Mouse (Mus musculus): ENCODE results near the gene Map2k7. TPM values are rescaled to one million over a fixed set of nuclear protein-coding genes. Genes with fewer than 3 reads are reported as not detected.
A peak's percentile ranks its signal among the peaks of the same experiment; 100 is the strongest.
"Not testable (repeated sequence)": the region's sequence is repeated elsewhere in the genome, so short reads cannot be mapped to it uniquely, and the experiment has no call there.

Gene Map2k7
- polyA plus RNA-seq, 1 experiment = 32.1 TPM

GRCm38 (mm10) chr8:4252934-4253841 is 14.6 kb downstream of the Map2k7 start, which contains the start of gene Snapc2:
Gene Snapc2 (plus strand): TSS chr8:4253080.
- H3K36me3 ChIP-seq (ENCODE audit: control insufficient read depth, insufficient read depth, low read length) = no peaks in the 10 kb centered on the region
- TF ChIP-seq POLR2A (IDR thresholded peaks at IDR 0.05; ENCODE audit: control insufficient read depth, low read depth, low read length) = peak; percentile 74
- no peak for TF ChIP-seq CTCF (IDR thresholded peaks at IDR 0.05; ENCODE audit: control insufficient read depth, insufficient read depth, insufficient replicate concordance, low read depth, low read length)
- peak within 1 kb of the TSS; percentile 84 for H3K27ac ChIP-seq (ENCODE audit: control insufficient read depth, insufficient read depth, low read depth, low read length)
- no peaks in the 10 kb centered on the region for H3K27me3 ChIP-seq (ENCODE audit: control insufficient read depth, insufficient read depth, low read length)
- peak within 1 kb of the TSS; percentile 91 for H3K4me3 ChIP-seq (ENCODE audit: control insufficient read depth, low read depth, low read length)
- peaks cover 20% of the 10 kb centered on the region for H3K4me1 ChIP-seq (ENCODE audit: control insufficient read depth, insufficient read depth, low read length)

GRCm38 (mm10) chr8:4254001-4254400 is 15.5 kb downstream of the Map2k7 start:
- H3K4me3 ChIP-seq (ENCODE audit: control insufficient read depth, low read depth, low read length) = no peak overlapping the region
- TF ChIP-seq POLR2A (IDR thresholded peaks at IDR 0.05; ENCODE audit: control insufficient read depth, low read depth, low read length) = no peak
- TF ChIP-seq CTCF (IDR thresholded peaks at IDR 0.05; ENCODE audit: control insufficient read depth, insufficient read depth, insufficient replicate concordance, low read depth, low read length) = peak; percentile 34; the same call in 1 of the 2 replicates
- H3K36me3 ChIP-seq (ENCODE audit: control insufficient read depth, insufficient read depth, low read length) = no peaks in the 10 kb centered on the region
- no peak overlapping the region for H3K27ac ChIP-seq (ENCODE audit: control insufficient read depth, insufficient read depth, low read depth, low read length)
- peaks cover 25% of the 10 kb centered on the region for H3K4me1 ChIP-seq (ENCODE audit: control insufficient read depth, insufficient read depth, low read length)
- no peaks in the 10 kb centered on the region for H3K27me3 ChIP-seq (ENCODE audit: control insufficient read depth, insufficient read depth, low read length)

GRCm38 (mm10) chr8:4255471-4255870 is 16.9 kb downstream of the Map2k7 start:
- not testable (repeated sequence) for H3K27ac ChIP-seq (ENCODE audit: control insufficient read depth, insufficient read depth, low read depth, low read length); H3K36me3 ChIP-seq (ENCODE audit: control insufficient read depth, insufficient read depth, low read length); H3K27me3 ChIP-seq (ENCODE audit: control insufficient read depth, insufficient read depth, low read length); H3K4me3 ChIP-seq (ENCODE audit: control insufficient read depth, low read depth, low read length)
- H3K4me1 ChIP-seq (ENCODE audit: control insufficient read depth, insufficient read depth, low read length) = peaks cover 18% of the 10 kb centered on the region

- Histone ChIP-seq H3K4me1 (ENCODE audit: control insufficient read depth, insufficient read depth, low read length) (peaks cover 16% of the 10 kb centered on the region), H3K27ac (ENCODE audit: control insufficient read depth, insufficient read depth, low read depth, low read length) (no peak overlapping the region), H3K36me3 (ENCODE audit: control insufficient read depth, insufficient read depth, low read length) (no peaks in the 10 kb centered on the region), H3K4me3 (ENCODE audit: control insufficient read depth, low read depth, low read length) (no peak overlapping the region), H3K27me3 (ENCODE audit: control insufficient read depth, insufficient read depth, low read length) (no peaks in the 10 kb centered on the region)
- TF ChIP-seq CTCF (IDR thresholded peaks at IDR 0.05; ENCODE audit: control insufficient read depth, insufficient read depth, insufficient replicate concordance, low read depth, low read length) (no peak), POLR2A (IDR thresholded peaks at IDR 0.05; ENCODE audit: control insufficient read depth, low read depth, low read length) (no peak)
These were observed 18.4 kb downstream of the Map2k7 start for GRCm38 (mm10) chr8:4256911-4257310.

- Histone ChIP-seq H3K4me3 (ENCODE audit: control insufficient read depth, low read depth, low read length) (no peak overlapping the region), H3K27me3 (ENCODE audit: control insufficient read depth, insufficient read depth, low read length) (no peaks in the 10 kb centered on the region), H3K4me1 (ENCODE audit: control insufficient read depth, insufficient read depth, low read length) (peaks cover 16% of the 10 kb centered on the region), H3K36me3 (ENCODE audit: control insufficient read depth, insufficient read depth, low read length) (no peaks in the 10 kb centered on the region), H3K27ac (ENCODE audit: control insufficient read depth, insufficient read depth, low read depth, low read length) (no peak overlapping the region)
- TF ChIP-seq CTCF (IDR thresholded peaks at IDR 0.05; ENCODE audit: control insufficient read depth, insufficient read depth, insufficient replicate concordance, low read depth, low read length) (no peak), POLR2A (IDR thresholded peaks at IDR 0.05; ENCODE audit: control insufficient read depth, low read depth, low read length) (no peak)
These were observed 18.8 kb downstream of the Map2k7 start for GRCm38 (mm10) chr8:4257350-4257749.

GRCm38 (mm10) chr8:4258233-4258632 is 19.7 kb downstream of the Map2k7 start:
- H3K36me3 ChIP-seq (ENCODE audit: control insufficient read depth, insufficient read depth, low read length) = no peaks in the 10 kb centered on the region

GRCm38 (mm10) chr8:4258678-4259077 is 20.1 kb downstream of the Map2k7 start:
- no peaks in the 10 kb centered on the region for H3K36me3 ChIP-seq (ENCODE audit: control insufficient read depth, insufficient read depth, low read length)

More at GRCm38 (mm10) chr8:4258233-4258632, 19.7 kb downstream of the Map2k7 start:
- Histone ChIP-seq H3K27ac (ENCODE audit: control insufficient read depth, insufficient read depth, low read depth, low read length) (peak overlapping the region; percentile 70; the same call in 1 of the 2 replicates), H3K4me1 (ENCODE audit: control insufficient read depth, insufficient read depth, low read length) (peaks cover 16% of the 10 kb centered on the region), H3K4me3 (ENCODE audit: control insufficient read depth, low read depth, low read length) (peak overlapping the region; percentile 91), H3K27me3 (ENCODE audit: control insufficient read depth, insufficient read depth, low read length) (no peaks in the 10 kb centered on the region)
- TF ChIP-seq POLR2A (IDR thresholded peaks at IDR 0.05; ENCODE audit: control insufficient read depth, low read depth, low read length) (no peak), CTCF (IDR thresholded peaks at IDR 0.05; ENCODE audit: control insufficient read depth, insufficient read depth, insufficient replicate concordance, low read depth, low read length) (peak; percentile 75; the same call in 1 of the 2 replicates)

More at GRCm38 (mm10) chr8:4258678-4259077, 20.1 kb downstream of the Map2k7 start:
- Histone ChIP-seq H3K4me1 (ENCODE audit: control insufficient read depth, insufficient read depth, low read length) (peaks cover 13% of the 10 kb centered on the region), H3K27me3 (ENCODE audit: control insufficient read depth, insufficient read depth, low read length) (no peaks in the 10 kb centered on the region), H3K4me3 (ENCODE audit: control insufficient read depth, low read depth, low read length) (peak overlapping the region; percentile 91), H3K27ac (ENCODE audit: control insufficient read depth, insufficient read depth, low read depth, low read length) (peak overlapping the region; percentile 70; the same call in 1 of the 2 replicates)
- TF ChIP-seq POLR2A (IDR thresholded peaks at IDR 0.05; ENCODE audit: control insufficient read depth, low read depth, low read length) = no peak
- TF ChIP-seq CTCF (IDR thresholded peaks at IDR 0.05; ENCODE audit: control insufficient read depth, insufficient read depth, insufficient replicate concordance, low read depth, low read length) = no peak
